Mouse (Mus musculus): ENCODE measurements around the gene Fnip2. TPM values are rescaled to one million over a fixed set of nuclear protein-coding genes. Genes with fewer than 3 reads are reported as not detected.

The Fnip2 gene
- polyA plus RNA-seq (2017; shearing (Covaris generic)), result under 1 TPM; 0.37 to 0.92 TPM

GRCm38 (mm10) chr3:79567703-79568362 is at the start of gene Fnip2:
Fnip2 (minus strand) TSS chr3:79567796.

GRCm38 (mm10) chr3:79590863-79591792 is 23.5 kb upstream of the Fnip2 start, which contains the start of gene Ppid:
Ppid (plus strand) TSS chr3:79591342.

Other genes with a start within 250 kb of the Fnip2 start
- gene Gm17359, start 231.1 kb downstream of the Fnip2 start, polyA plus RNA-seq (2017; shearing (Covaris generic)), result not detected
- 10 to 100 TPM; 80.7 to 88.0 TPM for gene Ppid, start 23.5 kb upstream of the Fnip2 start, polyA plus RNA-seq (2017; shearing (Covaris generic))
- gene 4930579G24Rik, start 61.3 kb upstream of the Fnip2 start, polyA plus RNA-seq (2017; shearing (Covaris generic)), result 10 to 100 TPM in 1 of 2 experiments, 1 to 10 TPM in 1; 8.3 to 14.3 TPM
- 10 to 100 TPM; 38.6 to 61.6 TPM for gene Etfdh, start 61.7 kb upstream of the Fnip2 start, polyA plus RNA-seq (2017; shearing (Covaris generic))
- gene Rxfp1, start 170.1 kb upstream of the Fnip2 start, polyA plus RNA-seq (2017; shearing (Covaris generic)), result under 1 TPM in 1 of 2 experiments, not detected in 1; 0.16 TPM